Mouse (Mus musculus) liver, embryonic 14.5 days (tissue): ENCODE results near the gene Riiad1. TPM values are rescaled to one million over a fixed set of nuclear protein-coding genes. Genes with fewer than 3 reads are reported as not detected.
A peak's percentile ranks its signal among the peaks of the same experiment; 100 is the strongest.

Source experiments
- ATAC-seq: fragments of 200-750 bp; cut with Nextera tagmentation; 2 replicates; pipeline ENCODE4 v1.8.0; 2017; ENCODE audit warnings: moderate number of reproducible peaks, mild to moderate bottlenecking, moderate library complexity; ENCODE audit not compliant: insufficient read depth
- DNase-seq, 3 experiments: peaks; one replicate each; pipeline ENCODE4 v3.0.0-alpha.2; 2012 to 2013; ENCODE audit warnings: low read depth in 3 of 3, low spot score in 3 of 3
- H3K27ac ChIP-seq: fragments of 300-500 bp; sonication (generic); 2 replicates; pipeline ENCODE4 v1.5.1; 2014; ENCODE audit warnings: moderate library complexity, mild to moderate bottlenecking, control low read depth, inconsistent platforms
- H3K27me3 ChIP-seq: fragments of 300-500 bp; sonication (generic); 2 replicates; pipeline ENCODE4 v1.6.1; 2014; ENCODE audit warnings: mild to moderate bottlenecking, low read length, moderate library complexity; ENCODE audit not compliant: control insufficient read depth, insufficient read depth
- H3K36me3 ChIP-seq: fragments of 300-500 bp; sonication (generic); replicated peaks from 2 replicates; pipeline ENCODE4 v1.6.1; 2014; ENCODE audit warnings: low read depth; ENCODE audit not compliant: control insufficient read depth, insufficient read depth
- H3K4me1 ChIP-seq, 2 experiments: fragments of 200-500 bp in 1 of 2; fragments of 300-500 bp in 1 of 2; sonication (generic) in 1 of 2; replicated peaks; 2 replicates each; pipeline ENCODE4 v1.6.1; 2012 to 2014; ENCODE audit warnings: antibody characterized with exemption in 1 of 2, inconsistent platforms in 1 of 2, low read length in 1 of 2; ENCODE audit not compliant: control insufficient read depth in 2 of 2, insufficient read depth in 2 of 2
- H3K4me2 ChIP-seq: fragments of 300-500 bp; sonication (generic); 2 replicates; pipeline ENCODE4 v1.6.1; 2014; ENCODE audit warnings: low read depth, mild to moderate bottlenecking, control low read depth, moderate library complexity
- H3K4me3 ChIP-seq, 2 experiments: fragments of 200-500 bp in 1 of 2; fragments of 300-500 bp in 1 of 2; sonication (generic) in 1 of 2; 2 replicates each; pipeline ENCODE4 v1.5.1; 2012 to 2014; ENCODE audit warnings: low read depth in 2 of 2, low read length in 2 of 2, mild to moderate bottlenecking in 2 of 2, control low read depth in 1 of 2, inconsistent platforms in 1 of 2, moderate library complexity in 1 of 2; ENCODE audit not compliant: insufficient read depth in 1 of 2
- H3K9ac ChIP-seq: fragments of 300-500 bp; sonication (generic); replicated peaks from 2 replicates; pipeline ENCODE4 v1.6.1; 2014; ENCODE audit warnings: mild to moderate bottlenecking, control low read depth, moderate library complexity
- H3K9me3 ChIP-seq: fragments of 300-500 bp; sonication (generic); 2 replicates; pipeline ENCODE4 v1.6.1; 2016; ENCODE audit warnings: low read length, mixed read lengths; ENCODE audit not compliant: control insufficient read depth
- CTCF ChIP-seq: IDR thresholded peaks from 2 replicates; pipeline ENCODE4 v1.5.1; 2016; ENCODE audit warnings: antibody characterized with exemption, low read depth, control low read depth
- EP300 ChIP-seq: IDR thresholded peaks from 2 replicates; pipeline ENCODE4 v1.6.1; 2016; ENCODE audit warnings: antibody characterized with exemption, low read depth
- WGBS: fragments of 180-500 bp; shearing (Covaris S2); extraction: QIAGEN DNeasy Blood & Tissue Kit; methylation state at CpG from one replicate; pipeline ENCODE4 v1.1.7; 2014; ENCODE audit not compliant: insufficient replicate concordance; 5-methylcytosine and 5-hydroxymethylcytosine counted together
- polyA plus RNA-seq, 2 experiments: library from polyadenylated mRNA; depleted of rRNA in 1 of 2; stranded (reverse) in 1 of 2; unstranded in 1 of 2; fragments of >200 nt; fragmentation: Nextera tagmentation in 1 of 2; extraction: Ambion mirVana in 1 of 2; gene quantifications; 2 replicates each; pipeline versions ENCODE4 v1.2.1 to v1.2.3; 2012 to 2014

Gene Riiad1
- polyA plus RNA-seq, 2 experiments = not detected

DNA sequence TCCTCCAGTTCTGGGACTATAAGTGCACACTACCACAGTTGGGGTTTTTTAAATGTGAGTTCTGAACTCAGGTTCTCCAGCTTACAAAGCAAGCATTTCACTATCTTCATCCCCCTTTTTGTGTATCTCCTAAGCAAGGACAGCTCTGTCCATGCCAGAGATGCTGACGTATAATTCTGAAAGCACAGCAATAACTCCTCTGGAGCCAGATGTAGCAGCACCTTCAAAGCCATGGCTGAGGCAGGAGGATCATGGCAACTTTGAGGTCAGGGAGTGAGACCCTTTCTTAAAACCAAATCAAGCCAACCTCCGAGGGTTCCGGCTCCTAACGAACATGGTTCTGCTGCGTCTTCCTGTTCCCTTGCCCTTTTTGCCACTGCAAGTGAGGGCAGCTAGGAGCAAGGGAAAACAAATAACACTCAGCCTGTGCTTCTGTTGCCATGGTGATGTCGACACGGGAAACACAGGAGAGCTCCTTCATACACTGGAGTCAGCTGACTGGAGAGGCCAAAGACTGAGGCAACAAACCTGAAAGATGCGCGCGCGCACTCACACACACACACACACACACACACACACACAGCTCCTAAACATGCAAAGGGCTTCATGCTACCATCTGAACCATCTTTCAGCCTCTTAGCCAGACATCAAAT, 16.1 kb downstream of the Riiad1 start:
- Histone ChIP-seq H3K4me1 (no peaks in the 10 kb centered on the region), H3K27me3 (no peaks in the 10 kb centered on the region), H3K4me3 (no peak overlapping the region), H3K4me2 (no peak overlapping the region), H3K9me3 (no peaks in the 10 kb centered on the region), H3K27ac (no peak overlapping the region), H3K36me3 (no peaks in the 10 kb centered on the region), H3K9ac (no peak overlapping the region)
- DNase-seq (no peak), ATAC-seq (no peak)
- 67% methylated on average over 11 of the region's 11 CpGs for WGBS
- TF ChIP-seq EP300 (no peak), CTCF (no peak)

DNA sequence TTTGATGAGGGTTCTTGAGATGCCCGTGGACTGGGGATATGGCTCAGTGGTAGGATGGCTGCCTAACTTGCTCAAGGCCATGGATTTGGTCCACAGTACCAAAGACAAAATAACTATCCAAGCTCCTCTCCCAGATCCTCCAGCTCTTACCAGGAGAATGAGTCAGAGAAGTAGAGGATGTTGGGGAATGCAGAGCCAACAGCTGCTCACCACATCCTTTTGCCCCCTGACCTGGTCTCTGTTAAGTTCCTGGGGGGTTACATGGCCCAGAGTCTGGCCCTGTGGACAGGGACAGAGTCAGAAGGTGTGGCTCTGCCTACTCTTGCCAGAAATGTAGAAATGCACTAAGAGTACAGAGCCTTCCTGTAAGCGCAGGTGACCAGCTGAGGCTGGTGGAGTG, 20.3 kb downstream of the Riiad1 start:
- ATAC-seq (no peak), DNase-seq (no peak)
- Histone ChIP-seq H3K27me3 (peaks cover 4% of the 10 kb centered on the region), H3K4me1 (0 out of 4 replicates have a peak, but pooled peaks cover 0 to 2% of the 10 kb centered on the region in 2 experiments), H3K9ac (no peak overlapping the region), H3K27ac (no peak overlapping the region), H3K4me3 (no peak overlapping the region), H3K9me3 (no peaks in the 10 kb centered on the region), H3K36me3 (no peaks in the 10 kb centered on the region), H3K4me2 (no peak overlapping the region)
- WGBS = 69% methylated on average over 2 of the region's 2 CpGs
- TF ChIP-seq EP300 (no peak), CTCF (no peak)

DNA sequence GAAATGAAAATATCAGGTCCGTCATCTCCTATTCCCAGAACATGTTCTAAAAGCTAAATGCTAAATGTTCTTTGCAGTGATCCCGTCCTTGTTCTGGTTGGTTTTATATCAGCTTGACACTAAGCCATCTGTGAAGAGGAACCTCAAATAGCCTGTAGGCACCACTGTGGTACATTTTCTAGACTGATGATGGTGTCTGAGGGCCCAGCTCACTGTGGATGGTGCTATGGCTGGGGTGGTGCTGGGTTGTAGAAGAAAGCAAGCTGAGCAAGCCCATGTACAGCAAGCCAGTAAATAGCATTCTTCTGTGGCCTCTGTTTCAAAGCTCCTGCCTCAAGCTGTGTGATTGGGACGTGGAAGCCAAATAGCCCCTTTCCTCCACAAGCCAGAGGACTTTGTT, 23.1 kb downstream of the Riiad1 start:
- peak overlapping the region; percentile 38 for H3K4me2 ChIP-seq
- DNase-seq (no peak), ATAC-seq (no peak)
- no peaks in the 10 kb centered on the region for H3K9me3 ChIP-seq
- no peaks in the 10 kb centered on the region for H3K36me3 ChIP-seq
- WGBS = 71% methylated on average over 3 of the region's 3 CpGs
- no peak for TF ChIP-seq EP300
- no peak for TF ChIP-seq CTCF
- no peak overlapping the region for H3K9ac ChIP-seq
- H3K4me1 ChIP-seq = 0 out of 4 replicates have a peak, but pooled peaks cover 0 to 4% of the 10 kb centered on the region in 2 experiments
- no peak overlapping the region for H3K27ac ChIP-seq
- H3K4me3 ChIP-seq = no peak overlapping the region
- peaks cover 4% of the 10 kb centered on the region for H3K27me3 ChIP-seq

DNA sequence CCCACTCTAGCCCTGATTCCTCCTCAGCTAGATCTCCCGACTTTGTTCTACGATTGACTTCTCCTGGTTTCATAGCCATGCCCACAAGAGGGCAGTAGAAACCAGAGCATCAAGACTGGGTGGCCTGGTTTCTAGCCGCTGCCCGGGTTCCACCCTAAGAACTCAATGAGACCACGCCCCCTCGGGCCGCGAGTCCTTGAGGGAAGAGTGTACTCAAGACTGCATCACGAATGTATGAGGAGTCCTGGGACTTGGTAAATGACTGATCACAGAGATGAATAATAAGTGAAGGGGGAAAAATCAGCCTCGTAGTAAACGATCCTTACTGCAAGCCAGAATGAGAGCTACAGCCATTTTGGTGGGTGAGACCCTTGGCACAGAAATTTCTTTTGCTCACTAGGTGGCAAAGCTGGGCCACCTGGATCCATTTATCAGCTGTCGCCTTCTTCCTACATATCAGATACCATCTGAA, 23.6 kb downstream of the Riiad1 start:
- ATAC-seq (peak; percentile 39; the same call in 1 of the 2 replicates), DNase-seq (peak; percentile 72 to 79 (median 72))
- H3K4me3 ChIP-seq = 0 out of 4 replicates have a peak overlapping the region, but pooled peaks have one; percentile 1 to 5
- peak; percentile 86 for TF ChIP-seq CTCF
- no peak for TF ChIP-seq EP300
- H3K9me3 ChIP-seq = no peaks in the 10 kb centered on the region
- 3% methylated on average over 12 of the region's 12 CpGs for WGBS
- no peak overlapping the region for H3K9ac ChIP-seq
- H3K27ac ChIP-seq = no peak overlapping the region
- H3K36me3 ChIP-seq = no peaks in the 10 kb centered on the region
- 0 out of 4 replicates have a peak, but pooled peaks cover 0 to 4% of the 10 kb centered on the region in 2 experiments for H3K4me1 ChIP-seq
- peaks cover 4% of the 10 kb centered on the region for H3K27me3 ChIP-seq
- peak overlapping the region; percentile 38 for H3K4me2 ChIP-seq

DNA sequence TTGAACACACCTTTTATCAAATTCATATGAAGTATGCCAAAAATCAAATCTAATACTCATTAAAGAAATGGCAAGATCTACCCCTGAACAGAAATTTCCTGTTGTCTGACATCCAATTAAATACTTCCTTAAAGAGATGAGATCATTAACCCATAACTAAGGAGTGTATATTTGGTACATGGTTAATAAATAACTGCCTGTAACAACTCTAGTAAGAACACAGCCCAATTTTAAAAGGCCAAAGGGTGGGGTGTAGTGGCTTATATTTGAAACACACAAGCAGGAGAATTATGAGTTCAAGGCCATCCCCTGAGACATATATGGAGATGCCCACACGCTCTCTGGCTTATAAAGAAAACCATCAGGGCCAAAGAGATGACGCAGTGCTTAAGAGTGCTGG, 30.8 kb downstream of the Riiad1 start:
- DNase-seq (no peak), ATAC-seq (no peak)
- H3K9me3 ChIP-seq = no peaks in the 10 kb centered on the region
- peaks cover 26% of the 10 kb centered on the region for H3K36me3 ChIP-seq
- no peak overlapping the region for H3K4me3 ChIP-seq
- no peak overlapping the region for H3K4me2 ChIP-seq
- peaks cover under 1 to 2% of the 10 kb centered on the region in 2 experiments; a peak in 1 of 4 replicates for H3K4me1 ChIP-seq
- TF ChIP-seq EP300 (no peak), CTCF (no peak)
- no peak overlapping the region for H3K27ac ChIP-seq
- WGBS = 85% methylated on average over 2 of the region's 2 CpGs
- no peak overlapping the region for H3K9ac ChIP-seq
- H3K27me3 ChIP-seq = no peaks in the 10 kb centered on the region
